Mouse (Mus musculus) liver, adult (tissue): ENCODE results near the gene A430005L14Rik.

Source experiments
- GATA4 ChIP-seq: IDR thresholded peaks from 2 replicates; pipeline ENCODE4 v1.6.1; 2014; ENCODE audit warnings: mild to moderate bottlenecking, low read length; ENCODE audit not compliant: insufficient replicate concordance

Gene A430005L14Rik

DNA sequence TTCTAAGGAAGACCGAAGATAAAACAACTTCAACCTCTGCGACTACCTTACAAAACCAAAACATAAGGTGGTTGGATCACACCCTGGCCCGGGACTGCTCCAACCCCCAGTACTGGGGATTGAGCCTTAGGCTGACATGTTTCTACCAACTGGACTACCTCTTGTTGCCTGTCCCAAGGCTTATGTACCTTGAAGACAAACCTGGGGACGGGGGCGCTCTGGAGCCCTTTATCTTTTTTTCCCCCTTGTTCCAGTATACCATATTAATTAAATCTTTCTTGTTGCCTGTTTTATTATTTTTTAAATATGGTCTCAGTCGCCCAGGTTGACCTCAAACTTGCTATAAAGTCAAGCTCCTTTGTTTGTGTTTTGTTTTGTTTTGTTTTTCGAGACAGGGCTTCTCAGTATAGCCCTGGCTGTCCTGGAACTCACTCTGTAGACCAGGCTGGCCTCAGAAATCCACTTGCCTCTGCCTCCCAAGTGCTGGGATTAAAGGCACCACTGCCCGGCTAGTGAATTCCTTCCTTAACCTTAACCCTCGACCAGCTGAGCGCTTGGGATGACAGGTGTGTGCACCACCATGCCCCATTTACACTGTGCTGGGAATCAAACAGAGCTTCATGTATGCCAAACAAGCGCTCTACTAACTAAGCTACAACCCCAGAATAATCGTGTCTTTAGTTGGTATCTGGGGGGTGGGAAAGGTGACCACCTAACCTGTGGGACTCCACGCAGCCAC lies 54.0 kb downstream of the A430005L14Rik start:
- no peak for TF ChIP-seq GATA4
